Mouse (Mus musculus): ENCODE measurements around the gene Prdm11.

GRCm38 (mm10) chr2:92931061-92931460, 114.9 kb downstream of the Prdm11 start:
- no peak for TF ChIP-seq POLR2A (IDR thresholded peaks at IDR 0.05; ENCODE audit: low read depth, low read length)
- no peak for TF ChIP-seq CTCF (IDR thresholded peaks at IDR 0.05; ENCODE audit: borderline replicate concordance, insufficient read depth, low read length)
